Mouse (Mus musculus) kidney, adult 2 months (tissue): ENCODE results near the gene Scnn1a. TPM values are rescaled to one million over a fixed set of nuclear protein-coding genes. Genes with fewer than 3 reads are reported as not detected.

Experiments used
- DNase-seq: peaks from one replicate; pipeline ENCODE4 v3.0.0; 2021
- H3K27ac ChIP-seq: fragments of 200-500 bp; 2 replicates; pipeline ENCODE4 v1.5.1; 2012; ENCODE audit warnings: low read depth, low read length, control low read depth, inconsistent platforms; ENCODE audit not compliant: insufficient read depth
- H3K27me3 ChIP-seq: fragments of 200-500 bp; replicated peaks from 2 replicates; pipeline ENCODE4 v1.6.1; 2012; ENCODE audit warnings: mild to moderate bottlenecking, moderate library complexity, low read length, inconsistent platforms; ENCODE audit not compliant: control insufficient read depth, insufficient read depth
- H3K36me3 ChIP-seq: fragments of 200-500 bp; 2 replicates; pipeline ENCODE4 v1.6.1; 2012; ENCODE audit warnings: mild to moderate bottlenecking, moderate library complexity, low read length, inconsistent platforms; ENCODE audit not compliant: control insufficient read depth, insufficient read depth
- H3K4me1 ChIP-seq: fragments of 200-500 bp; 2 replicates; pipeline ENCODE4 v1.6.1; 2011; ENCODE audit warnings: low read length; ENCODE audit not compliant: control insufficient read depth, insufficient read depth
- H3K4me3 ChIP-seq: fragments of 200-500 bp; 2 replicates; pipeline ENCODE4 v1.5.1; 2011; ENCODE audit warnings: mild to moderate bottlenecking, low read depth, low read length, control low read depth; ENCODE audit not compliant: insufficient read depth
- CTCF ChIP-seq: fragments of 200-500 bp; conservative IDR thresholded peaks from 2 replicates; pipeline ENCODE4 v1.5.1; 2011; ENCODE audit warnings: low read depth, mild to moderate bottlenecking, control low read depth, low read length, moderate library complexity, mixed read lengths; ENCODE audit not compliant: insufficient read depth, insufficient read length
- POLR2A ChIP-seq: fragments of 200-500 bp; IDR thresholded peaks from one replicate; pipeline ENCODE4 v1.6.1; 2011; ENCODE audit warnings: low read depth, low read length, control low read depth
- WGBS: fragments of 180-500 bp; shearing (Covaris S2); methylation state at CpG from one replicate; pipeline ENCODE4 v1.1.7; 2018; 5-methylcytosine and 5-hydroxymethylcytosine counted together
- polyA plus RNA-seq: library from polyadenylated mRNA; depleted of rRNA; stranded (reverse); fragments of >200 nt; gene quantifications from 2 replicates; pipeline ENCODE4 v1.2.3, GENCODE M21; 2012; rRNA removed

Scnn1a gene
- polyA plus RNA-seq, 1 experiment: 83.5 TPM

GRCm38 (mm10) chr6:125382024-125382423, 61.6 kb downstream of the Scnn1a start:
- Histone ChIP-seq H3K36me3 (no peaks in the 10 kb centered on the region), H3K4me3 (no peak overlapping the region), H3K4me1 (peaks cover 11% of the 10 kb centered on the region), H3K27ac (no peak overlapping the region), H3K27me3 (no peaks in the 10 kb centered on the region)
- TF ChIP-seq CTCF: no peak
- TF ChIP-seq POLR2A: no peak
- 66% methylated on average over 2 of the region's 2 CpGs for WGBS
- DNase-seq: no peak

- peak; percentile 48 for DNase-seq
- Histone ChIP-seq H3K27ac (no peak overlapping the region), H3K4me3 (no peak overlapping the region), H3K4me1 (no peaks in the 10 kb centered on the region; the same call in 1 of the 2 replicates), H3K36me3 (no peaks in the 10 kb centered on the region), H3K27me3 (no peaks in the 10 kb centered on the region)
- TF ChIP-seq CTCF (peak; percentile 54), POLR2A (no peak)
- 75% methylated on average over 11 of the region's 11 CpGs for WGBS
These were observed 64.9 kb downstream of the Scnn1a start for GRCm38 (mm10) chr6:125385066-125385974.

- H3K36me3 ChIP-seq: no peaks in the 10 kb centered on the region
- no peaks in the 10 kb centered on the region for H3K4me1 ChIP-seq
- no peak overlapping the region for H3K27ac ChIP-seq
- DNase-seq: no peak
- no peak for TF ChIP-seq CTCF
- TF ChIP-seq POLR2A: no peak
- no peak overlapping the region for H3K4me3 ChIP-seq
- WGBS: 69% methylated on average over 6 of the region's 6 CpGs
- H3K27me3 ChIP-seq: no peaks in the 10 kb centered on the region
These were observed 65.6 kb downstream of the Scnn1a start for GRCm38 (mm10) chr6:125386080-125386479.

GRCm38 (mm10) chr6:125389853-125390252, 69.4 kb downstream of the Scnn1a start:
- WGBS: 95% methylated on average over 5 of the region's 5 CpGs
- Histone ChIP-seq H3K4me1 (no peaks in the 10 kb centered on the region), H3K27ac (no peak overlapping the region), H3K36me3 (no peaks in the 10 kb centered on the region), H3K27me3 (no peaks in the 10 kb centered on the region), H3K4me3 (no peak overlapping the region)
- no peak for DNase-seq
- TF ChIP-seq POLR2A (no peak), CTCF (no peak)

Other genes starting within 250 kb of the Scnn1a start
- gene Chd4, start 224.7 kb upstream of the Scnn1a start, polyA plus RNA-seq: 43.6 and 57.7 TPM in 2 replicates
- gene Nop2, start 188.8 kb upstream of the Scnn1a start, polyA plus RNA-seq: 15.5 and 16.5 TPM in 2 replicates
- 35.0 and 36.4 TPM in 2 replicates for gene Iffo1, start 175.4 kb upstream of the Scnn1a start, polyA plus RNA-seq
- gene Gapdh, start 154.2 kb upstream of the Scnn1a start, polyA plus RNA-seq: 7,324 and 7,933 TPM in 2 replicates
- 15.6 and 18.7 TPM in 2 replicates for gene Ncapd2, start 129.0 kb upstream of the Scnn1a start, polyA plus RNA-seq
- gene Mrpl51, start 128.9 kb upstream of the Scnn1a start, polyA plus RNA-seq: 102 and 110 TPM in 2 replicates
- 19.1 and 19.8 TPM in 2 replicates for gene Vamp1, start 105.1 kb upstream of the Scnn1a start, polyA plus RNA-seq
- gene Tapbpl, start 88.8 kb upstream of the Scnn1a start, polyA plus RNA-seq: 16.0 and 16.4 TPM in 2 replicates
- 0.64 and 7.0 TPM in 2 replicates for gene Cd27, start 83.6 kb upstream of the Scnn1a start, polyA plus RNA-seq
- 0.39 and 0.86 TPM in 2 replicates for gene Tuba3a, start 34.6 kb upstream of the Scnn1a start, polyA plus RNA-seq
- 97.1 and 116 TPM in 2 replicates for gene Ltbr, start 6.8 kb upstream of the Scnn1a start, polyA plus RNA-seq
- 98.6 and 109 TPM in 2 replicates for gene Tnfrsf1a, start 28.7 kb downstream of the Scnn1a start, polyA plus RNA-seq
- 6.1 and 7.1 TPM in 2 replicates for gene Plekhg6, start 60.1 kb downstream of the Scnn1a start, polyA plus RNA-seq
- gene Cd9, start 174.1 kb downstream of the Scnn1a start, polyA plus RNA-seq: 138 and 140 TPM in 2 replicates
- gene Vwf, start 226.1 kb downstream of the Scnn1a start, polyA plus RNA-seq: 14.6 and 16.8 TPM in 2 replicates